Mouse (Mus musculus) right cerebral cortex, postnatal 25 days (tissue): Measurements from ENCODE around the gene Cldnd1.

Experiments
- DNase-seq: peaks from one replicate; pipeline ENCODE4 v3.0.0; 2022

The Cldnd1 gene

DNA sequence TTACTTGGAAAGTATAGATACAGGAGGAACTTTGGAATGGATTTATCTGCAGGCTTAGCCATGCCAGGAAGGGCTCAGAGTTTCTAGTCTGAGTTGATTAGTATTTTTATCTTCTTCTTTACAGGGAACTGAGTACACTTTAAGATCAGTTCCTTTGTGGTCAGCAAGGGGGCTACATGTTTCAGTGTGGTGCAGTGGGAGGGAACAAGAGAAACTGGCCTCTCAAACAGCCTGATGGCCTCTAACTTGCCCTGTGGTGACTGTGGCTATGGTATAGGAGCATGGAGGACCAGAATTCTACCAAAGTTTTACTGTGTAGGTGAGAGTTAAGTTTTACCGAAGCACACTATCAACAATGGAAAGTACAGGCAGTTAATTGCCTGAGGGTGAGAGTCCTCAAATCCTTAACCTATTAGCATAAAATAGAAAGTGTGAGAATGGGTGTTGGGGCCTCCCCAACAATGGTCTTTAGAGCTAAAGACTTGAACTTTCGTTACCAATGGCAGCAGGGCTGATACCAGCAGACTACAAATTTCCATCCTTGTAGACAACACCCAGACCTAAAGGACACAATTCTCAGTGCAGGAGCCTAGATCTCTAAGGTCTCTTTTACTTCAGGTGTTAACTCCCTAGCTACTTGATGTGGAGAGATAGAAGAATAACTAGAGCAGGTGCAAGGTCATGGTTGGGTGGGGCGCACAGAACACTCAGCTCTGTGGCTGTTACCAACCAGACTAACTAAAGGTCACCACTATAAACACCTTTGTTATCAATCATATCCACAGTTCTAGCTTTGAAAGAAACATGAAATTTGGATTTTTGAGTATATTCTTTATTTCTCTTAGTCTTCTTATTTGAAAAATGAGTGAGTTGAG lies 18.9 kb upstream of the Cldnd1 start:
- DNase-seq, result no peak

DNA sequence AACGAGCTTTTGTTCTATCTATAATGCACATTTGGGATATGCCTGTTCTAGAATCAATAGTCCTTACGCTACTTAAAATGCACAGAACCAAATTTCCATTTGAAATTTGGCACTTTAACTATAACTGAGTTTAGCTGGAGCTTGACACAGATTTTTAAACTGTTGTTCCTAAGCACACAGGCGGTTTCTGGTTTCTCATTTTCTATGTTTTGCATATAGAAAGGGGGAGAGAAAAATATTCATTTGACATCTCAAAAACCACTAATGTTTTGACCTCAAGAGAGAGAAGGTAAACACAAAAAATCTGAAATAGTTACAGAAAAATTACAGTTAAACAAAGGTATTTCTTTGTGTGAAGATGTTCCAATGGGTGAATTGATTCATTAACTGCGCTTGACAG lies 18.2 kb upstream of the Cldnd1 start:
- no peak for DNase-seq

DNA sequence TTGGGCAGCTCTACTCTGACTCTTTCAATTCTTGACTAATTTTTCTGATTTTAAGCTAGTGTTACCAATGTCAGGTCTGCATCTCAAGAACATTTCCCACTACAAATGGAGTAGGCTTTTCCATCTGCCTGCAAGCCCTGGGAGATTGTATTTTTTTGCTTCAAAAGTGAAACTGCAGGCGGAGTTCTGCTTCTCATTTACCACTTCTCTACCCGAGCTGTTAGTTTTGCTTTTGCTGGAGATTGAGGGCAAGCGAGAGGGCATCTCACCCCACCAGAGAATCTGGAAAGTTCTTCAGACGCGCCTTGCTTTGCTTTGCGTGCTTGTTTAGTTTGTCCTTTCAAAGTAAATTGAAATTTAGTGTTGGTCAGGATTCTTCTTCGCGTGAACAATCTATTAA lies 15.5 kb upstream of the Cldnd1 start:
- DNase-seq, result no peak

DNA sequence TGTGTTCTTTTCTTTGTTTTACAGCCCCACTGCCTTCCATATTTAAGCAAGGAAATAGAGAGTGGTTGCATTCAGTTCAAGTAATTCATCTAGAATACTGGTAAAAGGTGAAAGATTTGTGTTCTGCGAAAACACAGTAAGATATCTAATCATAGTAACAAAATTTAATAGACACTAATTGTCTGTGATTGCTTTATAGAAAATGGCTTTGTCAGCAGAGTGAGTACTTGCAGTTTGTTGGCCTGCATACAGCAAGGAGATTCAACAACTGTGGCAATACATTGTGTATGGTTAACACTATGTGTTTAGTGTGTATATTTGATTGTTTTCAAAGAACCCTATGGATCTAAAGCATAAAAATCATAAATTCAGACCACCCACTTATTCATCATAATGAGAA lies 14.6 kb upstream of the Cldnd1 start:
- DNase-seq, result no peak

DNA sequence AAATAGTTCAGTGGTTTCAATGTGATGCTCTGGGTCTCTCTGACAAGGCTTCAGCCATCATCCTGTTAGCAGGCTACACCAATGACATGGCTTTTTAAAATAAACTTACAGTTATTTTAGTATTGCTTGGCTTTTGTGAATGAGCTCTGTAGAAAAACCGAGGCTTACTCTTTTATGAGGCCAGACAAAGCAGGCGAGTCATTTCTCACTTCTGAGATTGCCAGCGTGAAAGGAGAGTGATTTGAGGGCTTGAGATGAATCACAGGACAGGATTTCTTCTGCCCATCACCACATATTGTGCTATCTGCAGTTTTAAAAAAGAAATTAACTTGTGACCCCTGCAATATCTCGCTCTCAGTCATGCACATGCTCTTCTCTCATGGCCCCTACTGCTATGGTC lies 12.7 kb upstream of the Cldnd1 start:
- no peak for DNase-seq

DNA sequence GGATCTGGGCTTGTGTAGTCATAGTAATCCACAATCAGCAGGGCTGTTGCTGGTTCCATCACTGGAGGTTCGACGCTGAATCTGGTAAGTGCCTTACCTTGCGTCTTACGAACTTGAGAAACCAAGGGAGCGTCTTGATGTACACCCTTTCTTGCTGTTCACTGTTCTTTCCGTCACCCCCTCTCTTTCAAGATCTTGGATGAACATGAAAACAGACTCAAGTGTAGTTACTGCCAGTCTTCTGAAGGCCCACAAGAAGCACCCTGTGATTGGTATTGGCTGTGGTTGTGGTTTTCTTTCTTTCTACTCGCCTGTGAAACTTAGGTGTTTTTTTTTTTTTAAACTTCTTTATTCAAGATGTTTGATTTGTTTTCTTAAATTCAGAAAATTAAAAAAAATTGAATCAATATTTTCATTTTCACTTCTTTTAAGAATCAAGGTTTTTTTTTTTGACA lies 9.0 kb upstream of the Cldnd1 start, which contains the start of gene Gpr15:
Gene Gpr15, minus strand, starts transcription at position 405 of the 455 bp plus-strand sequence.
- DNase-seq, result no peak

DNA sequence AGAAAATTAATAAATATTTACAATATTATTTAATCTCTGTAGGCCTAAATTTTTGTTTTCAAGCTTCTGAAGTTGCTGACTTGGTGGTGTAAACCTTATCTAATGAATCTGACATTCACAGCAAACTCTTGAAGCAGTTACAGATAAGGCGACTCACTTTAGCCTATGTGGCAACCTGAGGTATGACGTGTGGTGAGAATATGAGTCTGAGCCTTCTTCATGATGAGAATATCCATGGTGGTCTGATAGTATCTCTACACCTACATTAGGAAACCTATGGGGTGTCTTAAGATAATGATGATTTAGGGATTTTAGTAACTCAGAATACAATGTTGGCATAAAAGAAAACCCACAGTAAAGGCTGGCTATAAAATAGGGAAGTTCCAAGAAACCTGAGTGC lies 5.4 kb upstream of the Cldnd1 start:
- no peak for DNase-seq

DNA sequence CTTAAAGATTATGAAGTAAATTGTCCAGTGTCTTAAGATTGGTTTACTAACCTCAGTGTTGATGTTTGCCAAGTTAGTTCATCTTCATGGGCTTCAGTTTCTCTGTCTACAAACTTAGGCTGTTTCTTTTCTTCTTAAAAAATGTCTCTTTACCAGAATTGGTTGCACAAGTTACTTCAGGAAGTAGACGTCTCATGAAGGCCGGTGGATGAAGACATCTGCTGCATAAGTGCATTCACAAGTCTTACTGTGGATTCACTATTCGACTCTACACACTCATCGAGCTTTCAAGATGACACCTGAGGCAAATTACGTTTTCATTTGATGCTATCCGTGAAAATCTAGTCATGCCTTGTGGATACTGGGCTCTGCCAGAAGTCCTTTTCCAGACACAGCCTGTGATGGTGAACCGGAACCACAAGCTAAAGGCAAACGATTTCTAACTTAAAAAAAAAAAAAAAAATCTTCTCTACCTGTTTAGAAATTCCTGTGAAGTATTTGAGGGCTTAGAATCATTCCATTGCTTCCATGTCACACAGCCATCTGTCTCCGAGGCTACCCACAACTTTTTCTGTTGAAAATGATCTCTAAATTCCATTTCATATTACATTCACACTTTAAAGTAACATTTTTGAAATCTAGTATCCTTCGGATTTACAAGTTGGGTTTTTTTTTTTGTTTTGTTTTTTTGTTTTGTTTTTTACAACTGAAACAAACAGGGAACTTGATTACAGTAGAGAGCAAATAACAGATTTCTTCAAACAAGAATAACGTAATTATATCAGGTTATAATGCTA lies 832 bp upstream of the Cldnd1 start:
- no peak for DNase-seq

DNA sequence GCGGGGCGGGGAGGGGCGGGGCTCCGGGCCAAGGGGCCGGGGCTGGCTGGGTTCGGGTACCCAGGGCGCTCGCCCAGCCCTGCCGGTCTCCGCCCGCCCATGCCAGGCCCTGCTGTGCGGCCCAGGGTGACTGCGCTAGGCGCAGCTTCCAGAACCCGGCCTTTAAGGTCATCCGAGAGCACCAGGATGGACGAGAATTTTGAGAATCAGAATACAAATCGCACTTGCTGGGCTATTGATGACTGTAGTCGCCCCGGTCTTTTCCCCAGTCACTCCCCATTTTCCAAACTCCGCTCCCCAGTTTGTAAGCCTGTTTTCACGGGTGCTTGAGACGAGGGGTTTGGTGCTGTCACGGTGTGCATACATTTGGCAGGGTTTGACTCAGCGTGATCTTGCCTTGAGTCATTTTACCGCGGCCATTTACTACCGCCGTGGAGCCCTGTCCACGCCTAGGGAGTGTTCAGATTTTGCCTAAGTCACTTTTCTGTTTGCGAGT lies 514 bp downstream of the Cldnd1 start:
- DNase-seq, result no peak

DNA sequence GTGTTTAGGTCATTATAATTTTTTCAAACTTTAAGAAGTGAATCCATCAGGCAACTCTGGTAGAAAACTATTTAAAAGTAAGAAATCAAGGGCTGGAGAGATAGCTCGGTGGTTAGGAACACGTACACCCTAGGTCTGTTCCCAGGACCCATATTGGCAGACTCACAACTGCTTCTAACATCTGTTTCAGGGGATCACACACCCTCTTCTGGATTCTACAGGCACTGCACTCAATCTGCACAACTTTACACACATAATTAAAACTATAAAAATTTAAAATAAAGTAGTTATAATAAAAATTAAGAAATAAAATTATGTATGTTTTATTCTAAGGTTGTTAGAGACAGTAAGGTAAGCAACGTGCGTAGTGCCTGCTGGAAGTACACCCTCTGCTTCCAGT lies 10.5 kb downstream of the Cldnd1 start:
- no peak for DNase-seq

DNA sequence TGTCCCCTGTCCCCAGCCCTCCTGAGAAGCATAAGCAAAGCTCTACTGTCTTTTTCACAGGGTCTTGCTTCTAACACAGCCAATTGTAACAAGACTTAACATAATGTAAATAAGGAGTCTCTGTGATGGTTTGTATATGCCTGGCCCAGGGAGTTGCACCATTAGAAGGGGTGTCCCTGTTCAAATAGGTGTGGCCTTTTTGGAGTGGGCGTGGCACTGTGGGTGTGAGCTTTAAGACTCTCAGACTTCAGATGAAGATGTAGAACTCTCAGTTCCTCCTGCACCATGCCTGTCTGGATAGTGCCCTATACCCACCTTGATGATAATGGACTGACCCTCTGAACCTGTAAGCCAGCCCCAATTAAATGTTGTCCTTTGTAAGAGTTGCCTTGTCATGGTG lies 11.1 kb downstream of the Cldnd1 start:
- DNase-seq, result no peak

DNA sequence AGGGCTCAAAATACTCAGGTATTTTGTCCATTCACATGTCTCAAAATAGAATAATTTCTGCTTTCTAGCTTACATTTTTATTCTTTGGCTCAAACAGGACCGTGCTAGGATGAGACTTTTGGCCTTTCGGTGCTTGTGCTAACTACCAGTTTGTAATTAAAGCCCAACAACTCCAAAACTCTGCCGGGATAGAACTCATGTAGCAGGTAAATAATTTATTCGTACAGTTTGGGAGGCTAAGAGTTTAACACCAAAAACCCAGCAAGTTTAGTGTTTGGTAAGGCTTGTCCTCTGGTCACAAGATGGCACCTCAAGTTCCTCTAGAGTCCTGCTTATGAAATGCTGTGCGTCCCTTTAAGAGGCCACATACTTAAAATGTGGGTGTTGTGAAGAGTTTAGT lies 13.0 kb downstream of the Cldnd1 start:
- no peak for DNase-seq

DNA sequence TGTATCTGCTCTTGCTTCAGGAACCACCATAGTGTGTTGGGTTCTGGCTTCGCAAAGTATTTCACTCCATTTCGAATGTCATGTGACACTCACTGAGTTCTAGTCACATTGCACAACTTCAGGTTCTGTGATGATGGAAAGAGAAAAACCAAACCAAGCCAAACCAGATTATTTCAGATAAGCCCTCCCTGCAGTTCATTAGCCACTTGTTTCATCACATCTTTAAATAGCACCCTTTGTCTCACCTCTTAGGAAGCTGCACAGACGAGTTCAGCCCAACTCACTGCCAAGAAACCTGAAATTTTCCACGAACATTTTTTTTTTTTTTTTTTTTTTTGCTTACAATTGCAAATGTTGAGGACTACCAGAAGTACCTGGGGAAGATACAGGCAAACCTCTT lies 19.0 kb downstream of the Cldnd1 start:
- DNase-seq, result no peak

DNA sequence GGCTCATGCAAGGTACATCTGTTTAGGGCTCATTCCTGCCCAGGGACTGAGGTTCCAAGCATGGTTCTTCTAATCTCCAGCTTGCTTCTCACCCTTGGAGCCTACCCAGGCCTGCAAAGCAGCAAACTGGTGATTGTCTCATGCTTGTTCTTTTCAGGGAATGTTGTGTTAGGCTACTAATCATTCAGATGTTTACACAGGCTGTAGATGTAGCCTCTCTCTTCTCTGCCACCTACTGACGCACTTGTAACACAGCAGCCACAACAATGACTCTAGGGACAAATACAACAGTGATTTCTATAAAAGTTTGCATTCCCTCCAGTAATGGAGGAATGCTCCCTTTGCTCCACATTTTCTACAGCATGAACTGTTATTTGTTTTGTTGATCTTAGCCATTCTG lies 23.6 kb downstream of the Cldnd1 start:
- DNase-seq, result no peak

DNA sequence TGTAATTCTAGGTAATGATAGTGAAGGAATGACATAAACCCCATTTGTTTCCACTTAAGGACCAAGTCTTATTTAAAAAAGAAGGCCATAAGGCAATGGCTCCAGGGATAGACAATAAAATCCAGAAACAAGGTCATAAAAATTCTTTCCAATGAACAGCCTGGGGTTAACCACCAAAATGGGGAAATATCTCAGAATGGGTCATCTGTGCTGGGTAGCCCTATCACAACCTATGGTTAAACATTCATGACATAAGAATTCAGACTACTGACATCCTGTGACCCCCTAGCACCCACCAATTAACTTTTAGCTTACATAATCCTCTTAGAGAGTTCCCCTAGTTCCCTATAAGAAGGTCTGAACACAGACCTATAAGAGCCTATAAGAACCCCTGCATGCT lies 28.5 kb downstream of the Cldnd1 start:
- no peak for DNase-seq

DNA sequence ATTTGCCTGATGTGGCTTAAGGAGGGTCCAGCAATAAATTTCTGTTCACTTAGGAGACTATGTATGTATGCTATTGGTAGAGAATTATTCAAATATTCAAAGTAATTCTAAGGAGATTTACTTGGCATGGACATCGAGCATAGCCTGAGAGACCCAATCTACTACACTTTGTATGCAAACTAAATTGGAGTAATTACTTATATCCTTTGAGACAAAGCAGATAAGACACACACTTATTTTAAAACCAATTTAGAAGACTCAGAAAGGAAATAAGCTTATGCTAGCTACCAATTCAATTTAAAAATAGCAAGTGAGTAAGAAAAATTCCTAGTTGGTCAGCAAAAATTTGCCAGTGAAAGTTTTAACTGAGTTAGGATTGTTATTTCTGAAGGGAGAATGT lies 35.4 kb downstream of the Cldnd1 start, which contains the start of gene Olfr172:
Gene Olfr172, minus strand, starts transcription at position 101 of the 400 bp plus-strand sequence.
- no peak for DNase-seq
